Mouse (Mus musculus) bone marrow macrophage, adult 2 months (primary cell): ENCODE measurements around the gene Tnni3k.

ENCODE experiments used
- CTCF ChIP-seq: IDR thresholded peaks from 2 replicates; pipeline ENCODE4 v1.5.1; 2012; ENCODE audit warnings: low read depth, mild to moderate bottlenecking, low read length, moderate library complexity
- POLR2A ChIP-seq: IDR thresholded peaks from 2 replicates; pipeline ENCODE4 v1.6.1; 2012; ENCODE audit warnings: mild to moderate bottlenecking, low read depth, low read length, borderline replicate concordance

DNA sequence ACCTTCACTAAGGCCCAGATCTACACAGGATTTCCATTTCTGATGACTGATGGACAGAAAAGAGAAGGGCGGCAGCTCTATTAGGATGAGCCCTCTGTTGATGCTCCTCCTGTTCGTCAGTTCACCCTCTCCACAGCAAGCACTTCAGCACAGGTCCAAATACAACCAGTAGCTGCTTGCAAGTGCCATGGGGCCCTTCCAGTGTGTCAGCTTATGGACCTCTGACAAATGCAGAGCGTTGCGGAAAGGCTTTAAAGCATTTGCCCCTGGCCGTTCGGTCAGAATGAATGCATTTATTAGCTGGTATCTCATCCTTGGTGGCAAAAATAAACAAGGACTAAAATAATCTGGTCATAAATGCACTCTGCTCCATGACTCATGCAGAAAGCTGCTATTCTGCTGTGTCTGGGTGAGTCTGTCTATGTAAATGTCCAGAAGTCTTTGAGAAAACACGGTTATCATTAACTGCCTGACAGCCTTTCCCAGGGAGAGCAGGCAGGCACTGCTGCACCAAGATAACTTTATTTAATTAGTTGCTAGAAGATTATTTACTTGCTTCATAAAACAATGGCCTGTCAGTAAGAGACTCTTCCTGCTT is 244.8 kb downstream of the Tnni3k start:
- no peak for TF ChIP-seq CTCF
- no peak for TF ChIP-seq POLR2A
